Mouse (Mus musculus): Measurements from ENCODE around the gene Rnf152. TPM values are rescaled to one million over a fixed set of nuclear protein-coding genes. Genes with fewer than 3 reads are reported as not detected.

Rnf152 gene
- polyA plus RNA-seq, 1 experiment from 2014 or later, result 0.53 TPM

DNA sequence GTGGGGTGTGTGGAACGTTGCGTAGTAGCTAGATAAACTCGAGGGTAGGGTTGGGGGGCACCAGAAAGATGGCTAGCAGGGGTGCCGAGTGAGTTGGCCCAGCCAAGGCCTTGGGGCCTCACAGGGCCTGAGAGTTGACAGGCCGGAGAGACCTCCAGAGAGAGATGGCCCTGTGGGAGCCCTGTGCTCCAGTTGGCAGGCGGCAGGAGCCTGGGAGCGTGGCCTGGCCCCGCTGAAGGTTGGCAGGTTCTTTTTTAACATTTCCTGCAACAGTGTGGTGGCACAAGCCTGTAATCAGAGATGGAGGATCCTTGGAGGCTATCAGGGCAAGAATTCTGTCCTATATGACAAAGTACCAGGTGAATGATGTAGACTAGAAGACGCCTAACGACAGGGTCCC lies 85.4 kb downstream of the Rnf152 start:
- Histone ChIP-seq H3K4me1 (ENCODE audit: control insufficient read depth, insufficient read depth, low read length) (no peaks in the 10 kb centered on the region), H3K9ac (replicated peaks; ENCODE audit: low read length) (no peak overlapping the region), H3K27me3 (ENCODE audit: control insufficient read depth, insufficient read depth, low read length) (no peaks in the 10 kb centered on the region), H3K4me3 (ENCODE audit: low read depth, low read length) (no peak overlapping the region), H3K4me2 (ENCODE audit: low read depth, low read length) (no peak overlapping the region), H3K36me3 (replicated peaks; ENCODE audit: control insufficient read depth, insufficient read depth, low read depth, low read length) (no peaks in the 10 kb centered on the region), H3K27ac (replicated peaks; ENCODE audit: low read depth, low read length) (no peak overlapping the region), H3K9me3 (replicated peaks; ENCODE audit: control insufficient read depth, low read length) (no peaks in the 10 kb centered on the region)
- no peak for ATAC-seq (replicated peaks; ENCODE audit: insufficient number of reproducible peaks, low FRiP score, low TSS enrichment, low read depth)
- 90% methylated on average over 10 of the region's 10 CpGs for WGBS
- no peak for DNase-seq (ENCODE audit: low spot score)

DNA sequence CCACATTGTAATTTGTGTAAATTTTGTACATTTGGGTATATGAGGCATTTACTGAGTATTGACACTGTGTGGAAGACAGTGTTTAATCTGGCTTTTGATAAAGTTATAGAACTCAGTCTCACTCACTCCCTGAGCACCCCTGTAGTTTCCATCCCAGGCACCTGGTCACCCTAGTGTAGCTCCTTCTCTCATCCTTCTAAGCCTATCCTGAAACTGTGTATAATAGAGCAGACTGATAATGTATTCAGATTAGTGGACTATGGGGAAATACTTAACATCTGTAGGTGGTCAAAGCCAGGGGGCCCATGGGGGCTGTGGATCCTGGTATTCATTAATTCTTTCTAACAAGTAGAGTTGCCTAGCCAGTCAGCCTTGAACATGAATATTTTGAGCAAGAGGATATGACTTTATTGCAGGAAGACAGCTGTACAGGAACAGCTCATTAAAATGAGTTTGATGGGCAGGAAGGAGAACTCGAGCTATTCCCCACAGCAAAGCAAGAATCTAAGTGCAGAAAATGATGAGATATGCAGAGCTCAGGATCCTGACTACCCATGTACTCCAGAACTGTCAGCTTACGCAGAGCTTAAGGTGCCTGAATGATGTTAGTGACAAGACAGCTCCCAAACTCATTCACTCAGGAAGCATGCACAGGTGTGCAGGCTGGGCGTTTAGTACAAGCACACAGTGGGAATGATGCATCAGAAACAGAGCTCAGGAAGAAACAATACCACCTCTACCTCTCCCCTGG lies 93.1 kb downstream of the Rnf152 start:
- DNase-seq (ENCODE audit: low spot score) (peak; percentile 4), ATAC-seq (replicated peaks; ENCODE audit: insufficient number of reproducible peaks, low FRiP score, low TSS enrichment, low read depth) (no peak)
- Histone ChIP-seq H3K9me3 (replicated peaks; ENCODE audit: control insufficient read depth, low read length) (no peaks in the 10 kb centered on the region), H3K36me3 (replicated peaks; ENCODE audit: control insufficient read depth, insufficient read depth, low read depth, low read length) (no peaks in the 10 kb centered on the region), H3K4me3 (ENCODE audit: low read depth, low read length) (no peak overlapping the region), H3K9ac (replicated peaks; ENCODE audit: low read length) (no peak overlapping the region), H3K4me1 (ENCODE audit: control insufficient read depth, insufficient read depth, low read length) (no peaks in the 10 kb centered on the region), H3K27me3 (ENCODE audit: control insufficient read depth, insufficient read depth, low read length) (no peaks in the 10 kb centered on the region), H3K4me2 (ENCODE audit: low read depth, low read length) (no peak overlapping the region), H3K27ac (replicated peaks; ENCODE audit: low read depth, low read length) (no peak overlapping the region)
- WGBS, result 67% methylated on average over 3 of the region's 3 CpGs

GRCm38 (mm10) chr1:105260200-105260599 lies 96.3 kb downstream of the Rnf152 start:
- ATAC-seq (replicated peaks; ENCODE audit: insufficient number of reproducible peaks, low FRiP score, low TSS enrichment, low read depth) (no peak), DNase-seq (ENCODE audit: low spot score) (no peak)
- H3K4me1 ChIP-seq (ENCODE audit: control insufficient read depth, insufficient read depth, low read length), result no peaks in the 10 kb centered on the region
- no peaks in the 10 kb centered on the region for H3K9me3 ChIP-seq (replicated peaks; ENCODE audit: control insufficient read depth, low read length)
- H3K27me3 ChIP-seq (ENCODE audit: control insufficient read depth, insufficient read depth, low read length), result no peaks in the 10 kb centered on the region
- 77% methylated on average over 5 of the region's 5 CpGs for WGBS
- H3K36me3 ChIP-seq (replicated peaks; ENCODE audit: control insufficient read depth, insufficient read depth, low read depth, low read length), result no peaks in the 10 kb centered on the region
- no peak overlapping the region for H3K27ac ChIP-seq (replicated peaks; ENCODE audit: low read depth, low read length)
- H3K9ac ChIP-seq (replicated peaks; ENCODE audit: low read length), result no peak overlapping the region
- H3K4me3 ChIP-seq (ENCODE audit: low read depth, low read length), result no peak overlapping the region
- no peak overlapping the region for H3K4me2 ChIP-seq (ENCODE audit: low read depth, low read length)

- Histone ChIP-seq H3K4me3 (ENCODE audit: low read depth, low read length) (no peak overlapping the region), H3K9me3 (replicated peaks; ENCODE audit: control insufficient read depth, low read length) (no peaks in the 10 kb centered on the region), H3K27ac (replicated peaks; ENCODE audit: low read depth, low read length) (no peak overlapping the region), H3K9ac (replicated peaks; ENCODE audit: low read length) (no peak overlapping the region), H3K27me3 (ENCODE audit: control insufficient read depth, insufficient read depth, low read length) (no peaks in the 10 kb centered on the region), H3K4me2 (ENCODE audit: low read depth, low read length) (no peak overlapping the region), H3K36me3 (replicated peaks; ENCODE audit: control insufficient read depth, insufficient read depth, low read depth, low read length) (no peaks in the 10 kb centered on the region), H3K4me1 (ENCODE audit: control insufficient read depth, insufficient read depth, low read length) (no peaks in the 10 kb centered on the region)
- WGBS, result 84% methylated on average over 3 of the region's 3 CpGs
- ATAC-seq (replicated peaks; ENCODE audit: insufficient number of reproducible peaks, low FRiP score, low TSS enrichment, low read depth) (no peak), DNase-seq (ENCODE audit: low spot score) (no peak)
These were observed 99.3 kb downstream of the Rnf152 start for GRCm38 (mm10) chr1:105257199-105257598.

DNA sequence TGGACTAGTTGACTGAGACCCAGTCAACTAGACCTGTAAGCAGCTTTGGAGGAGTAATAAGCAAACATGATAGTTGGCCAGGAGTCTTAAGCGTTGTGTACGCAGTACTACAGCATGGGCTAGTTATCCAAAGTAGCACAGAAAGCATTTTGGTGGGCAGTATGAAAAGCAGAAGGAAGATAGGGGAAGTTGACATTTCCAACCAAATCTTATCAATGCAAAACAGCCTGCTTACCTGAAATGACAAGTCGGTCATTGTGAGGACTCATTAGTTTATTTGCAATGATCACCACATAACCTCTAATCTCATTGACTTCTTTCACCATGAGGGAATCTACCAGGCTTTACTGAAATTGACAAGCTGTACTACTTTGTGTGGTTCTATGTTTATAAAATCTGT lies 107.3 kb downstream of the Rnf152 start:
- Histone ChIP-seq H3K9ac (replicated peaks; ENCODE audit: low read length) (no peak overlapping the region), H3K9me3 (replicated peaks; ENCODE audit: control insufficient read depth, low read length) (no peaks in the 10 kb centered on the region), H3K4me1 (ENCODE audit: control insufficient read depth, insufficient read depth, low read length) (no peaks in the 10 kb centered on the region), H3K27ac (replicated peaks; ENCODE audit: low read depth, low read length) (no peak overlapping the region), H3K4me2 (ENCODE audit: low read depth, low read length) (no peak overlapping the region), H3K27me3 (ENCODE audit: control insufficient read depth, insufficient read depth, low read length) (no peaks in the 10 kb centered on the region), H3K36me3 (replicated peaks; ENCODE audit: control insufficient read depth, insufficient read depth, low read depth, low read length) (no peaks in the 10 kb centered on the region), H3K4me3 (ENCODE audit: low read depth, low read length) (no peak overlapping the region)
- DNase-seq (ENCODE audit: low spot score) (no peak), ATAC-seq (replicated peaks; ENCODE audit: insufficient number of reproducible peaks, low FRiP score, low TSS enrichment, low read depth) (no peak)
- 89% methylated on average over 3 of the region's 3 CpGs for WGBS

DNA sequence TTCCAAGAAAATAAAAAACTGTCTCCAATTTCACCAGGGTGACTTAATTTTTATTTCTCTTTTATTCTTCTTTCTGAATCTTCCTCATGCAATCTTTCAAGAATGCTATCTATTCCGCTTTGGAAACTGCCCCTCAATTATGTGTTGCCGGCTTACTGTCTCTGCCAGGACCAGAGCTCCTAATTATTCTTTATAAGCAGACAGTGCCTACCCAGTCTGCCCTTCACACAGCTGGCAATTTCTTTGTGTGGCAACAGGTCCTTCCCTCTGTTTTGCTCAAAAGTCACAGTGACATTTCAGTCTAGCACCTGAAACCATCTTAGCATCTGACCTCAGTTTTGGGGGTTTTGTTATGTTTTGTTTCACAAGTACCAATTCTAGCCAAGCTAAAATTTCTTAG lies 109.9 kb downstream of the Rnf152 start:
- H3K4me3 ChIP-seq (ENCODE audit: low read depth, low read length), result no peak overlapping the region
- DNase-seq (ENCODE audit: low spot score) (no peak), ATAC-seq (replicated peaks; ENCODE audit: insufficient number of reproducible peaks, low FRiP score, low TSS enrichment, low read depth) (no peak)
- H3K4me1 ChIP-seq (ENCODE audit: control insufficient read depth, insufficient read depth, low read length), result no peaks in the 10 kb centered on the region
- H3K27ac ChIP-seq (replicated peaks; ENCODE audit: low read depth, low read length), result no peak overlapping the region
- WGBS, result 61% methylated on average over 2 of the region's 2 CpGs
- H3K36me3 ChIP-seq (replicated peaks; ENCODE audit: control insufficient read depth, insufficient read depth, low read depth, low read length), result no peaks in the 10 kb centered on the region
- no peaks in the 10 kb centered on the region for H3K9me3 ChIP-seq (replicated peaks; ENCODE audit: control insufficient read depth, low read length)
- H3K27me3 ChIP-seq (ENCODE audit: control insufficient read depth, insufficient read depth, low read length), result no peaks in the 10 kb centered on the region
- no peak overlapping the region for H3K4me2 ChIP-seq (ENCODE audit: low read depth, low read length)
- H3K9ac ChIP-seq (replicated peaks; ENCODE audit: low read length), result no peak overlapping the region

DNA sequence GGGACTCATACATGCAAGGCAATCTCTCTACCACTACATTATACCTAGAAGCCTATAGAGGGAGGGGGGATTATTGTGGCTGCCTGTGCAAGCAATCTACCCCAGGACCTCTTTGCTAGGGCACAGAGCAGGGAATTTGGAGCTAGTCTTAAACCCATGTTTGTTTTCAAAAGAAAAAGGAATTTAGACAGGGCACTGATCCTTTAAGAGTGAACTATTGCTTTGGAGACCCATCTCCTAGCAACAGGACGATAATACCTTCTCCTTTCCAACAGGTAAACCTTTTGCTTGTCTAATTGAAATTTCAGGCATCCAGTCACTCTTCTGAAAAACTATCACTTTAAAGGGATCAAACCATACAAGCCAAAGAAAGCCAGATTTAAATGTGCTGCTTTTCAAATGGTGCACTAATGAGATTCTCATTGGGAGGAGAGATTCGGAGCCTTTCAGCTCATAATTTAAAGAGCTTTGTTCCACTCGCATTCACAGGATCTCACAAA lies 110.4 kb downstream of the Rnf152 start:
- Histone ChIP-seq H3K9me3 (replicated peaks; ENCODE audit: control insufficient read depth, low read length) (no peaks in the 10 kb centered on the region), H3K27me3 (ENCODE audit: control insufficient read depth, insufficient read depth, low read length) (no peaks in the 10 kb centered on the region), H3K4me1 (ENCODE audit: control insufficient read depth, insufficient read depth, low read length) (no peaks in the 10 kb centered on the region), H3K27ac (replicated peaks; ENCODE audit: low read depth, low read length) (no peak overlapping the region), H3K36me3 (replicated peaks; ENCODE audit: control insufficient read depth, insufficient read depth, low read depth, low read length) (no peaks in the 10 kb centered on the region), H3K9ac (replicated peaks; ENCODE audit: low read length) (no peak overlapping the region), H3K4me3 (ENCODE audit: low read depth, low read length) (no peak overlapping the region), H3K4me2 (ENCODE audit: low read depth, low read length) (no peak overlapping the region)
- 54% methylated on average over 3 of the region's 3 CpGs for WGBS
- ATAC-seq (replicated peaks; ENCODE audit: insufficient number of reproducible peaks, low FRiP score, low TSS enrichment, low read depth) (no peak), DNase-seq (ENCODE audit: low spot score) (peak; percentile 8)

GRCm38 (mm10) chr1:105243359-105244142 lies 113.0 kb downstream of the Rnf152 start:
- WGBS, result 80% methylated on average over 6 of the region's 6 CpGs
- no peak overlapping the region for H3K27ac ChIP-seq (replicated peaks; ENCODE audit: low read depth, low read length)
- no peak overlapping the region for H3K9ac ChIP-seq (replicated peaks; ENCODE audit: low read length)
- H3K27me3 ChIP-seq (ENCODE audit: control insufficient read depth, insufficient read depth, low read length), result no peaks in the 10 kb centered on the region
- ATAC-seq (replicated peaks; ENCODE audit: insufficient number of reproducible peaks, low FRiP score, low TSS enrichment, low read depth) (no peak), DNase-seq (ENCODE audit: low spot score) (no peak)
- H3K4me3 ChIP-seq (ENCODE audit: low read depth, low read length), result no peak overlapping the region
- no peaks in the 10 kb centered on the region for H3K9me3 ChIP-seq (replicated peaks; ENCODE audit: control insufficient read depth, low read length)
- H3K36me3 ChIP-seq (replicated peaks; ENCODE audit: control insufficient read depth, insufficient read depth, low read depth, low read length), result no peaks in the 10 kb centered on the region
- no peak overlapping the region for H3K4me2 ChIP-seq (ENCODE audit: low read depth, low read length)
- no peaks in the 10 kb centered on the region for H3K4me1 ChIP-seq (ENCODE audit: control insufficient read depth, insufficient read depth, low read length)

Measured in embryonic facial prominence, embryonic 11.5 days (tissue).